Mouse (Mus musculus) cerebellum, adult 9-11 months (tissue): ENCODE measurements around the gene Nf1.

Source experiments
- DNase-seq: peaks from one replicate; pipeline ENCODE4 v3.0.0; 2022

Nf1 gene

DNA sequence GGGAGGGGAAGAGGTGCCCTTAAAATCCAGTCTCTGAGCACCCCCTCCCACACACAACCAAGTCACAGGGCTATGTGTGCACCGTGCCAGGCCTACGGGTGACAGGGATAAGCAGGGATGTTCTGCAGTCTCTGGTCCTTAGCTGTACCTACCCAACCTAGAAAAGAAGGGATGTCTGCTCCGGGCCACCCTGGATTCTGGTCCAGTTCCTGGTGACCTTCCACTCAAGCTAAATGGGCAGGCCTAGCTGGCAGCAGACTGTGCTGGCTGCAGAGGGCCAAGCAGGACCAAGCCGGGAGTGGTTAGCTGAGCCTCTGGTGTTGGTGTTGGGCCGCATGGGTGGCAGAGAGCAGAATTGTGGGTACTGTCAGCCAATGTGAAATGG is 252.1 kb downstream of the Nf1 start:
- DNase-seq = peak; percentile 75

DNA sequence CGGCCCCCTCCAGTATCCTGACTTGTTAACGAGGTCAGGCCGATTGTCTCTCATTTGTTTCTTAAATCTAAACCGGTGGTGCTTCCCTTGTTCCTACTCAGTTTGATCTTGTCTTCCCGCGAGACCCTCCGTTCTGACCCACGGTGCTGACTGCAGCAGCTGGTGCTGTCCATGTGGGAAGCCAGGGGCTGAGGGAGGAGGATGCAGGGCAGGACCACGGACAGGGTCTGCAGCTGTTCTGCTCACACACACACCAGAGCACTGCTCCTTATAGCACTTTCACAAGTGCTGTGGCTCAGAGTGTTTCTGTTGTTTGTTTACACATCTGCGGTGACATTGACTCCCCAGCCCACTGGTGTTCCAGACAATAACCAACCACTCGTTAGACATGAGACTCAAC is 254.0 kb downstream of the Nf1 start:
- DNase-seq = no peak

DNA sequence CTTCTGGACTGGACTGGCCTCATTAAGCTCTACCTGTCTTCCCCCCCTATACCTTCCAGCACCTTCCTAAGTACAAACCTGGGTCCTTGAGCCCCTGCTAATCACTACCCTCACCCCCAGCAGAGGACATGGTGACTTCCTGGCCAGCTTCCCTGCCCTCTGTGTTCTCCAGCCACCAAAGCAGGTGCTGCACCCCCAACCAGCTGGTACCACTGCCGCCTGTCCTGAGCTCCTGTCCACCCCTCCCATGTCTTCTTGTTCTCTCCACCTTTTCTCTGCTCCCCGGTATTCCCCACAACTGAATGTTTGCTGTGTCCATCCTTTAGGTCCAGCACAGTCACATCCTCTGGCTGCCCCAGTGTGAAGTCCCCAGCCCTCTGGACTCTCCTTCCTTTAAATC is 271.0 kb downstream of the Nf1 start:
- peak; percentile 52 for DNase-seq

DNA sequence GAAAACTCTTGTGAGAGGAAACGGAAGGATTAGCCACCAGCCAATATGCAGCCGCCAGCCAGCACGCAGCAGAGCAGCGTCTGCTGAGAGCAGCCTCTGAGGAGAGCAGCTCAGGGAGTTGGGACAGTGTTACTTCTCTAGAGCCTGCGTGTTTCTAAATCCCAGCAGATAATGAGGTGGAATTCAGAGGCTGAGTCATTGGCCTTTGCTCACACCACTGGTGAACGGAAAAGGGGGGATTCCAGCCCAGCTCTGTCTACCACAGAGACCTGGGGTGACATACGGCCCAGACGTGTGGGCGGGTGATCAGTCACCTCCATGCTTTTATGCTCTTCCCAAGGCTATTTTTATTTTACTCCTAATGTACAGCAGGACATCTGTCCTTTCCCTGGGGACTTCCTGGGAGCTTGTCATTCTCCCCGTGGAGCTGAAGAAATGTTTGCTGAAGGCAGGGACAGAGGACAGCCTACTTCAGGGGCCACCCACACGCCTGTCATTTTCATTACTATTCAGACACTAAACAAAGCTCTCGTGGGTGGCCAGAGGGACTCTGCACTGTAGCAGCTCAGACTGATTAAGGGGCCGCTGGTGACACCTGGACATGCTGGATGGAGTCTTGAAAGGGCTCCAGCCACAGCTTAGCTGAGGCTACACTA is 271.6 kb downstream of the Nf1 start:
- DNase-seq = peak; percentile 61

DNA sequence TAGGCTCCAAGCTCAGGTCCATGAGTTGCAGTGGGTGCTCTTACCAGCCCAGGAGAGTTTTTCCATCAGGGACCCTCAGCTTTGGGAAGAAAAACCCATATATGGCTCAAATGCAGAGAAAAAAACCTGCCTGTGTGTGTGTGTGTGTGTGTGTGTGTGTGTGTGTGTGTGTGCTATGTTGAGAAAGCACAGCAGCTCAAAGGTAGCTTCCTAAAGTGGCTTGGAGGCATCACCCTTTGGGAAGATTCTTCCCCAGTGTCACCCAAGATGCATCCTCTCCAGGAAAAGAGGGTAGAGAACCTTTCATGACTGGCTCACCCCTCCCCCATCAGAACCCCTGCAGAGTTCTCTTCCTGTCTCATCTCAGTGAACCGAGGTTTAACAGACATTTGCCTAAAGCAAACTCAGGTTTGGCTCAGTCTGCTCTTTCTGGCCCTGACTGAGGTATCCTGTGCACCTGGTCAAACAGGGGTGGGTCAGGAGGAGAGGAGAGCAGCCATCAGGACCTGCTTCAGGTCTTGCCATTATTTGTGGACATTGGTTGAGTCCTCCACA is 272.6 kb downstream of the Nf1 start:
- no peak for DNase-seq

DNA sequence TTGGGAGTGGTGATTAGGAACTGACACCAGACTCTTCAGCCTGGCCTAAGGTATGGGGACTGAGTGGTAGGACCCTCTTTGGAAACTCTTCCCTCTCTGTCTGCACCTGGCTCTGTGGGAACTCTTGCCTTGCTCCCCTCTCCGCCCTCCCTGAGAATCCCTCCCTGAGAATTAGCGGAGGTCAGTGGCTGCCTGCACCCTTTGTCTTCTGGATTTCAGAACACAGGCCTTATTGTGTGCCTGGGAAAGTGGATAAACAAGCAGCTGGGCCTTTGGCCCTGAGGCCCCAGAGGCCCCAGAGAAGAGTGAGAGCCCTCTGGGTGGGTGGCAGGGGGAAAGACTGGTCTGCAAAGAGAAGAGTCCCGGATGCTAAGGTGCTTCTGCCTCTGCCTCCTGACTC is 273.6 kb downstream of the Nf1 start:
- no peak for DNase-seq

DNA sequence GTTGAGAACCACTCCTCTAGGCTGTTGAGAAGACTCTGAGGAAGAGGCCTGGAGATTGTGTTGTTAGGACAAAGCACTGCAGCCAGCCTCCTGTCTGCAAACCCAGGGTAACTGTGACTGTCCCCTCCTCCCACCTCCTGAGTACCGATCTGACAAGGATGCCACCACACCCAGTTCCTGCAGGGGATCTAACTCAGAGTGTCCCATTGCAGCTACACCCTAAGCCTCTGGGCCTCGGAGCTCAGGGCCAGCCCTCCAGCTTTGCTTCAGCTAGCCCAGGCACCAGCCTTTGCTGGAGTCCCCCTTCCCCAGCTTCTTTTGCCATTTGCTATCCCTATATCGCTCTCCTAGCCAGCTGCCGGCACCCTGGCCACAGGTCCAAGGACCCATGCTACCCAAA is 274.2 kb downstream of the Nf1 start:
- no peak for DNase-seq

DNA sequence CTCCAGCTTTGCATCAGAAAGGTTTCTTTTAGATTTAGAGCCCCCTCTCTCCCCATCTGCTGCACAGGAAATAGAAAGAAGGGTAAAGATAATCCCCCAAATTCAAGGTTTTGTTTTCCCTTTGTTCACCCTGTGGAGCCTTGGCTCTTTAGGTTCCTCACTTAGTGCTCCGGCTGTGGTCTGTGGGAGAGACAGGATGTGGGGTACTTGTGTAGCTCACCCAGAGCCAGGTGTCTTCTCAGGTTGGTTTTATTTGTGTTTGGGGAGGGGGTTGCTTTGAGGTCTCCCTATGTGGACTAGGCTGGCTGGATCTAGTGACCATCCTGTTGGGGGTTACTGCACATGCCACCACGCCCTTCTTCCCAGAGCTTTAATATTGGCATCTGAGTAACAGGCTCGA is 275.4 kb downstream of the Nf1 start:
- DNase-seq = no peak

DNA sequence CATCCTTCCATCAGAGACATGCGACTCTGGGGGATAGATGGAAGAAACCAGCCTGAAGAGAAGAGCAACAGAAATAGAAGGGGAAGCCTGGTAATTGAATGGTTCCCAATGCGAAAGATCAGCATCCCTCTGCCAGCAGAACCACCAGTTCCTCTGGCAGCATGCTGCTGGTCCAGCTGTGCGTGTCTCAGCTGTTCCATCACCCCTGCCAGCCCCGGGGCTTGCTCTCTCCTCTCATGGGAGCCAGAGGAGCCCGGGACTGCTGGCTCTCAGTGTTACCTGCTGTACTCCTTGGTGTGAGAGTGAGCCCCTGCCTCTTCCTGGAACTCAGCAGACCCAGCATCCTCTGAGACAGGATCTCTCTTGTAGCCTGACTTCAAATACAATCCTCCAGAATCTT is 276.4 kb downstream of the Nf1 start:
- no peak for DNase-seq

DNA sequence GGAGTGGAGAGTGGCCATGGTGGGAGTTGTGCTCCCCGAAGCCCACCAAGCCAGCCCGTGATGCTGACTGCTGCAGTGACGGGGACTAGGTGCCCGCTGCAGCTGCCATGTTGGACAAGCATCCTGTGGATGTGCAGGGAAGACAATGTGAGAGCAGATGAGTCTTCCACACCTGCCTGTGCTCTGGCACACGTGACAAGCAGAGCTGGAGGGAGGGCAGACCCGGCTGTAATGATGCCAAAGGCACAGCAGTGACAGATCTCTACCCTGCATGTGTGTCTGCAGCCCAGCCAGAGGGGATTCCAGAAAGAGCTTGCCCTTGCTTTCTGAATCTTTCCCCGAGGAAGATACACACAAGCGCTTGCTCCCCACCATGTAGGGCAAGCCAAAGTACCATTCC is 278.5 kb downstream of the Nf1 start:
- DNase-seq = no peak

DNA sequence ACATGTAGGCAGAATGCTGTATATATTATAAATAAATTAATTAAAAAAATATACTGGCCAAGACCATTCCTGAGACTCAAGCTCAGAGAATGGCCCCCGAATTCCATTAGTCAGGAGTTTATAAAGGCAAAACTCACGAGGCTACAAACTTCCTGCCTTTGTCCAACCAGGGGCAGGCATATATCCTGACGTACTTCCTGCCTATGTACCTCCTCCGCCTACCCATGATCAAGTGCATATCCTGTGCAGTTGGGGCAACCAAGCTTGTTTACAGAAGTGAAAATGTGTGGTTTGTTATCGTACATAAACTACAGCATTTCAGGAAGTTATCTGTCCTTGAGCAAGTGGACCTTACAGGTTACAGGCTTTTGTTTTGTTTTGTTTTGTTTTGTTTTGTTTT is 283.5 kb downstream of the Nf1 start:
- DNase-seq = no peak

DNA sequence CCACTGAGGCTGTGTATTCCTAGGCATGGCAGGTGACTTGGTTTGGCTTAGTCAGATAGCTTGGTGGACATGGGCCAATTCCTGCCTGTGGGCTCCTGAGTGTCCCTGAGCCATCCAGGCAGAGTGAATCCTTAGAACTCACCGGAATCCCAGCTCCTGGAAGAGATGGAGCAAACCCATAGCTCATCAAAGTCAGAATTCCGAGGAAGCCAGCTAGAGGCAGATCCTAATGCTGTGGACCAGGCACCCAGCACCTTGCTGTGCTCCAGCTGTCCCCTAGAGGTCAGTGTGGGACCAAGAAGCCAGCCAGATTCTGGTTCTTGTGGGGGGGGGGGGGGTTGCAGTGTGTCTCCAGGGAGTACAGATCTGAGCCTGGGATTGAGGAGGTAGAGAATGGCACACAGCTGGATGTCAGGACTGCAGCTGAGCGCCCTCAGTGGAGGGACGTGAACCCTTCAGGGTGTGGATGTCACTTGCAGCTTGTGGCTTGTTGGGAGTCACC is 285.4 kb downstream of the Nf1 start:
- peak; percentile 80 for DNase-seq

DNA sequence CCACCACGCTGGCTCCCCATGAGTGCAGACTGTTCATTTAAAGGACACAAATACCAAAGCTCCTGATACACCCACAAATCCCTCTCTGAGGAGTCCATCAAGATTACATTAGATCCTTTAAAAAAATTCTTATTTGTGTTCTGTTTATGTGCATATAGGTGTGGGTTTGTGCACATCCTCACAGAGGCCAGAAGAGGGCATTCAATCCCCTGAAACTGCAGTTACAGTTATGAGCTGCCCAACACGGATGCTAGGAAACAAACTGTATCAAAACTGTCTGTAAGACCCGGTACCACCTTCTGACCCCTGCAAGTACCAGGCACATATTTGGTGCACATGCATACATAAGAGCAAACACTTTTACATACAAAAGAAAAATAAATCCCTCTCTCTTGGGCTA is 289.2 kb downstream of the Nf1 start:
- no peak for DNase-seq

DNA sequence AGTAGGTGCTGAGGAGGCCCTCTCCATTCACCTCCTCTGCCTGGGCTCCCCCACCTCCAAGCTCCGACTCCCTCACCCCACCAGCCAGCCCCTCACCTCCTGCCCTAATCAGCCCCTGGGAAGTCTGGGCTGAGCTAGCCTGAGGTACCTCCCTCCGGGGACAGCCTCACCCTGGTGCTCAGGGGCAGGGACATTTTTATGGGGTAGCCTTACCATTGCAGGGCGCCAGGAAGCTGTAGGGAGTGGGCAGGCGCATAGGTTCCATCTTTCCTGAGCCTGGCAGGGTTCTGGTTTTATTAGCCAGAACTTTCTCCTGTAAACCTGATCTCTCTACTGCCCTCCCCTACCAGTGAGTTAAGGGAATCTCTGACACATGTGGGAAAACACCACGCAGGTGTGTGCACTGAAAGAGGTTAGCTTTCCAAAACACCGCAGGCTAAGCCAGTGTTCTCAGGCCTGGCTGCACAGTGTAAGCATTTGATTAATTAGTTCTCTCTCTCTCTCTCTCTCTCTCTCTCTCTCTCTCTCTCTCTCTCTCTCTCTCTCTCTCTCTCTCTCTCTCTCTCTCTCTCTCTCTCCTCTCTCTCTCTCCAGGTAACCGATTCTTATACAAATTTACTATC is 290.4 kb downstream of the Nf1 start:
- no peak for DNase-seq

DNA sequence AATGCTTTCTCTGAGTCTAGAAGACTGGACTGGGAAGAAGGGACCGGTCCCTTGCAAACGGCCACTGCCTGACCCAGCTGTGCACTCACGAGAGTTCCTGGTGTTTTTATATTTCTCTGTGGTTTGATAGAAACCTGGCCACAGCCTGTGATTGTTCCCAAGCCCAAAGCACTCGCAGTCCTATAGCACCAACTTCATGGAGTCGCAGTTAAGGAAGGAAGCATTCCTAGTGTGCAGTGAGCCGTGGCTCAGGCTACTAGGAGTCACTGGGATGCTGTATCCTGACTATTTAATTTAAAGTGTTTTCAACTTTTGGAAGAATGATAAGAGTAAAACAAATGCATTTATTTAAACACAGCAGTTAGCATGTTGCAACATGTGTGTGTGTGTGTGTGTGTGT is 291.0 kb downstream of the Nf1 start:
- DNase-seq = no peak
